Mouse (Mus musculus) heart, embryonic 14.5 days (tissue): Measurements from ENCODE around the gene Pias3. TPM values are rescaled to one million over a fixed set of nuclear protein-coding genes. Genes with fewer than 3 reads are reported as not detected.
A peak's percentile ranks its signal among the peaks of the same experiment; 100 is the strongest.
"Not testable (repeated sequence)": the region's sequence is repeated elsewhere in the genome, so short reads cannot be mapped to it uniquely, and the experiment has no call there.

ENCODE experiments used
- ATAC-seq: fragments of 200-750 bp; cut with Nextera tagmentation; 2 replicates; pipeline ENCODE4 v1.8.0; 2017; ENCODE audit warnings: low read depth, moderate TSS enrichment; ENCODE audit not compliant: insufficient number of reproducible peaks, insufficient read depth, low FRiP score
- H3K27ac ChIP-seq, 2 experiments: fragments of 200-500 bp in 1 of 2; fragments of 300-500 bp in 1 of 2; sonication (generic) in 1 of 2; replicated peaks in 1 of 2; 2 replicates each; pipeline ENCODE4 v1.5.1; 2012 to 2014; ENCODE audit warnings: low read depth in 2 of 2, low read length in 2 of 2, control low read depth in 1 of 2, mild to moderate bottlenecking in 1 of 2, mixed read lengths in 1 of 2; ENCODE audit not compliant: control insufficient read depth in 1 of 2, insufficient read depth in 1 of 2
- H3K27me3 ChIP-seq: fragments of 300-500 bp; sonication (generic); 2 replicates; pipeline ENCODE4 v1.6.1; 2014; ENCODE audit warnings: mild to moderate bottlenecking, low read length, control low read depth; ENCODE audit not compliant: control insufficient read depth, insufficient read depth
- H3K36me3 ChIP-seq: fragments of 300-500 bp; sonication (generic); 2 replicates; pipeline ENCODE4 v1.6.1; 2014; ENCODE audit warnings: mild to moderate bottlenecking, control low read depth, low read length, mixed read lengths; ENCODE audit not compliant: control insufficient read depth, insufficient read depth
- H3K4me1 ChIP-seq, 2 experiments: fragments of 200-500 bp in 1 of 2; fragments of 300-500 bp in 1 of 2; sonication (generic) in 1 of 2; 2 replicates each; pipeline ENCODE4 v1.6.1; 2012 to 2014; ENCODE audit warnings: low read length in 2 of 2, control low read depth in 1 of 2, mixed read lengths in 1 of 2; ENCODE audit not compliant: control insufficient read depth in 2 of 2, insufficient read depth in 2 of 2
- H3K4me2 ChIP-seq: fragments of 300-500 bp; sonication (generic); 2 replicates; pipeline ENCODE4 v1.6.1; 2014; ENCODE audit warnings: mild to moderate bottlenecking, low read length
- H3K4me3 ChIP-seq, 2 experiments: fragments of 200-500 bp in 1 of 2; fragments of 300-500 bp in 1 of 2; sonication (generic) in 1 of 2; 2 replicates each; pipeline ENCODE4 v1.5.1; 2012 to 2014; ENCODE audit warnings: low read length in 2 of 2, mild to moderate bottlenecking in 2 of 2, control low read depth in 1 of 2, low read depth in 1 of 2, moderate library complexity in 1 of 2; ENCODE audit not compliant: control insufficient read depth in 1 of 2, insufficient read depth in 1 of 2
- H3K9ac ChIP-seq: fragments of 300-500 bp; sonication (generic); 2 replicates; pipeline ENCODE4 v1.6.1; 2014; ENCODE audit warnings: mild to moderate bottlenecking, low read length
- H3K9me3 ChIP-seq: fragments of 300-500 bp; sonication (generic); 2 replicates; pipeline ENCODE4 v1.6.1; 2016; ENCODE audit warnings: low read length, control low read depth; ENCODE audit not compliant: control insufficient read depth
- WGBS: fragments of 180-500 bp; shearing (Covaris S2); extraction: QIAGEN DNeasy Blood & Tissue Kit; methylation state at CpG from one replicate; pipeline ENCODE4 v1.1.7; 2014; 5-methylcytosine and 5-hydroxymethylcytosine counted together
- polyA plus RNA-seq: library from polyadenylated mRNA; unstranded; fragments of >200 nt; fragmentation: Nextera tagmentation; extraction: Ambion mirVana; gene quantifications from 2 replicates; pipeline ENCODE4 v1.2.1, GENCODE M21; 2014

Pias3 gene
- polyA plus RNA-seq, 1 experiment from 2014 or later, result 30.6 TPM

- not testable (repeated sequence) for H3K36me3 ChIP-seq, H3K9me3 ChIP-seq, ATAC-seq, H3K4me2 ChIP-seq, H3K4me1 ChIP-seq, H3K4me3 ChIP-seq, H3K9ac ChIP-seq, H3K27ac ChIP-seq
- WGBS, result 93% methylated on average over 5 of the region's 5 CpGs
- peaks cover 32% of the 10 kb centered on the region for H3K27me3 ChIP-seq
Measured at GRCm38 (mm10) chr3:96686057-96686456, 10.1 kb upstream of the Pias3 start.

- Histone ChIP-seq H3K36me3 (no peaks in the 10 kb centered on the region), H3K4me3 (no peak overlapping the region), H3K9ac (no peak overlapping the region), H3K4me2 (no peak overlapping the region), H3K4me1 (peaks cover 0 to 5% of the 10 kb centered on the region in 2 experiments; a peak in 1 of 4 replicates), H3K9me3 (no peaks in the 10 kb centered on the region), H3K27me3 (peaks cover 16% of the 10 kb centered on the region; the same call in 1 of the 2 replicates), H3K27ac (no peak overlapping the region)
- 73% methylated on average over 11 of the region's 11 CpGs for WGBS
- ATAC-seq, result no peak
Measured at GRCm38 (mm10) chr3:96688854-96689253, 7.3 kb upstream of the Pias3 start.

- Histone ChIP-seq H3K4me1 (peaks cover 2 to 7% of the 10 kb centered on the region in 2 experiments; a peak in 2 of 4 replicates), H3K4me2 (no peak overlapping the region), H3K4me3 (no peak overlapping the region), H3K36me3 (no peaks in the 10 kb centered on the region), H3K9me3 (no peaks in the 10 kb centered on the region), H3K27ac (no peak overlapping the region), H3K27me3 (peaks cover 4% of the 10 kb centered on the region; the same call in 1 of the 2 replicates), H3K9ac (no peak overlapping the region)
- 53% methylated on average over 3 of the region's 3 CpGs for WGBS
- no peak for ATAC-seq
Measured at GRCm38 (mm10) chr3:96690298-96690697, 5.9 kb upstream of the Pias3 start.

DNA sequence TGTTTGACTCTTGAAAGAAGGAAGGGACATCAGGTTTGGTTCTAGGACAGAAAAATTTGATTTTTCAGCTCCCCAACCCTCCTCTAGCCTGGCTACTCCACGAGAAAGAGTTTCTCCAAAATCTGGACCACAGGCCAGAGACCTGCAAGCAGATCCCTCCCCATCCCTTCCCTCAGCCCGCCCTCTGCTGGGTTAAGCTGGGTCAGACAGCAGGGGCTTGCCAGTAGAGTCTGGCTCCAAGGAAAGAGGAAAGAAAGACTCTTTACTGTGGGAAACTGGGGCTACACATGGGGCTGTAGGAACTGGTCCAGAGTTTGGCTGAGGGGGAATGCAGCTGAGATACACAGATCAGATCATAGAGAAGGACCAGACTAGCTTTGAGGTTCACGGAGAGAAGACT lies 3.7 kb upstream of the Pias3 start:
- Histone ChIP-seq H3K4me3 (no peak overlapping the region), H3K4me2 (no peak overlapping the region), H3K9me3 (no peaks in the 10 kb centered on the region), H3K36me3 (no peaks in the 10 kb centered on the region), H3K9ac (no peak overlapping the region), H3K27me3 (no peaks in the 10 kb centered on the region), H3K27ac (no peak overlapping the region), H3K4me1 (peaks cover 2 to 14% of the 10 kb centered on the region in 2 experiments; a peak in 3 of 4 replicates)
- ATAC-seq, result no peak
- WGBS, result 25% methylated on average over 3 of the region's 3 CpGs

GRCm38 (mm10) chr3:96693579-96693978 lies 2.6 kb upstream of the Pias3 start:
- Histone ChIP-seq H3K27me3 (no peaks in the 10 kb centered on the region), H3K4me1 (peaks cover 4 to 20% of the 10 kb centered on the region in 2 experiments; a peak in 3 of 4 replicates), H3K9me3 (no peaks in the 10 kb centered on the region), H3K27ac (no peak overlapping the region), H3K4me2 (no peak overlapping the region), H3K4me3 (no peak overlapping the region), H3K9ac (no peak overlapping the region), H3K36me3 (no peaks in the 10 kb centered on the region)
- WGBS, result 64% methylated on average over 1 of the region's 1 CpGs
- no peak for ATAC-seq

DNA sequence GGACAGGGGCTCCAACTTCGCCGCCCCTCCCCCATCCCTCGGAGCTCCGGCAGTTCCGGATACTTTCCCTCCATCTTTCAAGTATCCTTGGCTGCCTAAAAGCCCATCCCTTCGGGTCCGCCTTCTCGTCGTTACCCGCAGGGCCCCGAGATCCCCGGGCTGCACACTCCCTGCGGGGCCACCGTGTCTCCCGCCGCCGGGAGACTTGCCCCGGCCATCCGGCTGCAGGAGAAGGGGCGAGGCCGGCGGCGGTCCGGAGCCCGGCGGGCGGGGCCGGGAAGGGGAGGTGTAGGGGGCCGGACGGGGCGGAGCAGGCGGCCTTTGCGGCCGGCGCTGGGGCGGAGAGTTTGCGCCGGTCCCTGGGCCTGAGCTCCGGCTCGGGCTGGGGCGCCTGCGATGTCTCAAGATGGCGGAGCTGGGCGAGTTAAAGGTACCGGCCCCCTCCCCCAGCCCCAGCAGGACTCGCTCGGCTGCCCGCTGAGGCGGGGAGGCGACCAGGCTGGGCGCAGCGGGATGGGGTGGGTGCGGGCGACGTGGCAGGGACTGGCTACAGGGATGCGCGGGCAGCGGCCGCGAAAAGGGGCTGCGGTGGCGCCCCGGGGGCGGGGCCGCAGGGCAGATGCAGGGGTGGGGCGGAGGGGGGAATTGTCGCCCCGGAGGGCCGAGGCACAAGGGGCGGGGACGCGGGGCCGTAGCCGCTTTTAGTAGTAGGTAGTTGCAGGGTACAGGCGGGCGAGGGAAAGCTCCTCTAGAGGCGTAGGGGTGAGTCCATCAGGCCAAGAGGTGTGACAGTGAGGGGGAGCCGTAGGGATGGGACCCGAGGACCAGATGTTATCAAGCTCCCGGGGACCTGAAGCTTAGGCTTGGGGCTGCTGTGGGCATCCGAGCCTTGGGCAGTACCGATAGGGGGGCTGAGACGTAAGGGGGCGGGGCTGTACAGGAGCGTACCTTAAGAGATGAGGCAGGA lies 865 bp downstream of the Pias3 start:
- Histone ChIP-seq H3K27me3 (no peaks in the 10 kb centered on the region), H3K9ac (peak overlapping the region; percentile 76), H3K4me3 (peak overlapping the region; percentile 81 to 85), H3K36me3 (peaks cover 28% of the 10 kb centered on the region), H3K27ac (peak overlapping the region; percentile 92 to 95), H3K4me2 (peak overlapping the region; percentile 82), H3K9me3 (no peaks in the 10 kb centered on the region), H3K4me1 (peaks cover 4 to 20% of the 10 kb centered on the region in 2 experiments)
- WGBS, result under 1% methylated on average over 84 of the region's 85 CpGs
- ATAC-seq, result peak; percentile 91

DNA sequence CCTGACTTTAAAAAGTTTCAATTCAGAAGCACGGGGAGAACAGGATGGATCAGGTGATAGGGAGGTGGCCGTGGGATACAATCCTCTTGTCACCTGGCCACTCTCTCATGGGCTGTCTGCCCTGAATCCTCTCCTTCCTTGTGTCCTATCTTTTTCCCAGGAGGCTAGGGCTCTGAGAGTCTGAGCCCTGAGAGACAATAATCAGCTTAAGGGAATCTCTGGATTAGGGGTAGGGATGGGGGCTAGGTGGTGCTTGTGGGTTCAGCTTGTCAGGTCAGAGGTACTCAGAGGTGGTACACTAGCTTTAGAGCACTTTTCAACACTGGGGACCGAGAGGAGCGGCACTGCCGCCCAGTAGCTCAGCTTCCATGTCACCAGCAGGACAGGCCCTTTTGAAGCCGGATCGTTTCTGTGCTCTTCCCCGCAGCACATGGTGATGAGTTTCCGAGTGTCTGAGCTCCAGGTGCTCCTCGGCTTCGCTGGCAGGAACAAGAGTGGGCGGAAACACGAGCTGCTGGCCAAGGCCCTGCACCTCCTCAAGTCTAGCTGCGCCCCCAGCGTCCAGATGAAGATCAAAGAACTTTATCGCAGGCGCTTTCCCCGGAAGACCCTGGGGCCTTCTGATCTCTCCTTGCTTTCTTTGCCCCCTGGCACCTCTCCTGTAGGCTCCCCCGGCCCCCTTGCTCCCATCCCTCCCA lies 3.0 kb downstream of the Pias3 start:
- 41% methylated on average over 19 of the region's 19 CpGs for WGBS
- H3K4me2 ChIP-seq, result no peak overlapping the region

More for the DNA sequence above, 3.0 kb downstream of the Pias3 start:
- no peak for ATAC-seq
- H3K9me3 ChIP-seq, result no peaks in the 10 kb centered on the region
- H3K4me3 ChIP-seq, result no peak overlapping the region
- no peak overlapping the region for H3K27ac ChIP-seq
- H3K9ac ChIP-seq, result no peak overlapping the region
- peaks cover 2 to 20% of the 10 kb centered on the region in 2 experiments for H3K4me1 ChIP-seq
- H3K36me3 ChIP-seq, result peaks cover 49% of the 10 kb centered on the region
- H3K27me3 ChIP-seq, result no peaks in the 10 kb centered on the region
